Mouse (Mus musculus): ENCODE measurements around the gene Fam166a.

Gene Fam166a

DNA sequence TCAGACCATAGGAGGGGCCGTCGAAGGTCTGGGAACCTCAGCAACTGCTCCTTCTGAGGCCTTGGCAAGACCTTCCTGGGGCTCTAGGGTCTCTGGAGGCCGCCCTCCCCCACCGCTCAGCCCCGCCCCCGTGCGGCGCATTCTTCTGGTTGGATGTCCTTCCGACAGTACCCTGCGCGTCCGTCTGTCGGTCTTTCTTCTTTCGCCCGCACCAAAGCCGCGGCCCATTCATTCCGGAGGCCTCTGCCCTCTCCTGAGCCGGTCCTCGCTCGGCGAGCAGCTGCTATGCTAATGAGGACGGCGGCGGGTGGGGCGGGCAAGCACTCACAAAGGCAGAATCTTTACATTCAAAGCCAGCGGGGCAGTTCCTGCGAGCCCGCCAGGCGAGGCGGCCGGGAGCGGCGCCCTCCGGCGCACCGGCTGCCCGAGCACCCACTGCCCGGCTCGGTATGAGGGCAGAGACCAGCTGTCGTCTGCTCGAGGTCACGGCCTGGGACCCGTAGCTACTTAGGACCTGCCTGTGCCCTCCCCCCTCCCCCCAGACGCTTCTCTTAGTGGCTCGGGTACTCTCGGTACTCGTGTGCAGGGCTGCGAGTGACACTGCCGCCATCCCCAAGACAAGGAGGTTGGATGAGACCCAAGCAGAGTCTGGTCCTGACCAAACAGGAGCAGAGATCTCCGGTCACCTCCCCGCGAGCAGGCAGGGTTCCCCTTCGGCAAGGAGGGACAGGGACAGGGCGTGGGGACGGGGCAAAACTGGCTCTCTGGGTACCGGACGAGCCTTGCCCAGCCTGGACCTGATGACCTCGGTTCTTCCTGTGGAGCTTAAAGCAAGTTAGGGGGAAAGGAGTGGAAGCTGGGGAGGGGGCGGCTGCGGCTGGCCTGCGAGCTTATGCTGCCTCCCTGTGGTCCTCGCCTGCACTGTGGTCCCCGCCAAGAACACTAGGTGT, 32.6 kb upstream of the Fam166a start:
- in situ Hi-C loops (cut with MboI, MseI), result no loop called here

DNA sequence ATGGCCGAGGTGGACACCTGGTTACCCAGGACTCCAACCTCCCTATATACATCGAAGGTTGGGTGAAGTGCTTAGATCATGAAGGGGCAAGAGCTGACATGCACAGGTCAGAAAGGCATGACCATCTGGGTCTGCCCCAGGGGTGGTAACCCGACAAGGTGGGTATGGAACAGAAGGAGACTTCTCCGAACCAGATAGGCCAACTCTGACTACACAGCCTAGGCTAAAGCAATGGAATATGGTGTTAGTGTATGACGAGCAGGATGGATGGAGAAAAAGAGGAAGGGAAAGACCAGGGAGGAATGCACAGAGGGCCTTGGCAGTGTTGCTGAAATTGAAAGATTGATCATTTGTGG, 32.0 kb upstream of the Fam166a start:
- in situ Hi-C loops (cut with MboI, MseI), result no loop called here

DNA sequence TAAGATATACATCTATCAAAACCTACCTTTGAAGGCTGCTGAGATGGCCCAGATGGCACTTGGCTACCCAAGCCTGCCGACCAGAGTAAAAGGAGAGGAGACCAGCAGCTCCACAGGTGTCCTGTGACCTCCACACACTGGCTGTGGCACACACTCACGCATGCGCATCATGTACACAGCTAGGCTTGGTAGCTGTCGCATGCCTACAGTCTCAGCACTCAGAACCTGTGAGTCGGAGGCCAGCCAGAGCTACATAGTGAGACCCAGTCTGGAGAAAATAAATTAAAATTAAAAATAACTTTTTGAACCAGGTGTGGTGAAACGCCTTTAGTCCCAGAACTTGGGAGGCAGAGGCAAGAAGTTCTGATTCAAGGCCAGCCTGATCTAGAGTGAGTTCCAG, 30.7 kb upstream of the Fam166a start:
- in situ Hi-C loops (cut with MboI, MseI), result no loop called here

DNA sequence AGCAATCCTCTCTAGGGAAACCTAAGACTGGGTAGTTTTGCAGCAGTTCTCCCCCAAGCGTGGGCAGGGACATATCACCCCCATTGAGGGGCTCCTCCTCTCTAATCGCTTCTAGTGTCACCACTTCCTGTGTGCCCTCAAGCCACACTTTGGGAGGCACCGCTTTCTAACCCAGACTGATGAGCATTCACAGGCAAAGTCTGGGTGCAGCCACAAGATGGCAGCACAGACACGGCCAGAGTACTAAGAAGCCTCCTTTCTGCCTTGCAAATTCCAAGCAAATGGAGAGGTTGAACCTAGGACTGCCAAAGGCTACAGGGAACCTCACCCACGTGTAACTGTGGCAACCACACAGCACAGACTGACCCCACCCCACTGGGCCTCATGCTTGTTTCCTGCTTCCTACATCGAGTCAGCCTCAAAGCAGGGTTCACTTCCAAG, 25.2 kb upstream of the Fam166a start:
- in situ Hi-C loops (cut with MboI, MseI), result loop anchor here (5.0 kb wide), 1 partner anchor 59 kb away; no protein-coding TSS in a partner anchor

DNA sequence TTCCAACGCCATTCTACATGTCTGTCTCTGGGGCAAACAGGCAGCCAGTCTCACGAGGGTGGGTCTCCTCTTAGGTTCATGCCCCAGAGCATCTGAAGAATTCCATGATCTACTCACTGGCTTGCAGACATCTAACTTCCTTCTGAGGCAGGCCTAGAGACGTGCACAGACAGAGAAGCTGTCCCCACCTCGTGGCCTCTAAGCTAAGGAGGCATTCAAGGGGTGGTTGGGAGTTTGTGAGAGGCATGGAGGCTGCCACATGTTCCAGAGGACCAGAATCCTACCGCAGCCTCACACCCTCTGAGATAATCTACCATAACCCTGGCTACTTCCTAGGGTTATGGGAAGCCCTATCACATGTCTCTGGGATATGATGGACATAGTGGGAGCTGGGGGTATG, 24.5 kb upstream of the Fam166a start:
- in situ Hi-C loops (cut with MboI, MseI), result loop anchor here (5.0 kb wide), 1 partner anchor 58 kb away; no protein-coding TSS in a partner anchor

DNA sequence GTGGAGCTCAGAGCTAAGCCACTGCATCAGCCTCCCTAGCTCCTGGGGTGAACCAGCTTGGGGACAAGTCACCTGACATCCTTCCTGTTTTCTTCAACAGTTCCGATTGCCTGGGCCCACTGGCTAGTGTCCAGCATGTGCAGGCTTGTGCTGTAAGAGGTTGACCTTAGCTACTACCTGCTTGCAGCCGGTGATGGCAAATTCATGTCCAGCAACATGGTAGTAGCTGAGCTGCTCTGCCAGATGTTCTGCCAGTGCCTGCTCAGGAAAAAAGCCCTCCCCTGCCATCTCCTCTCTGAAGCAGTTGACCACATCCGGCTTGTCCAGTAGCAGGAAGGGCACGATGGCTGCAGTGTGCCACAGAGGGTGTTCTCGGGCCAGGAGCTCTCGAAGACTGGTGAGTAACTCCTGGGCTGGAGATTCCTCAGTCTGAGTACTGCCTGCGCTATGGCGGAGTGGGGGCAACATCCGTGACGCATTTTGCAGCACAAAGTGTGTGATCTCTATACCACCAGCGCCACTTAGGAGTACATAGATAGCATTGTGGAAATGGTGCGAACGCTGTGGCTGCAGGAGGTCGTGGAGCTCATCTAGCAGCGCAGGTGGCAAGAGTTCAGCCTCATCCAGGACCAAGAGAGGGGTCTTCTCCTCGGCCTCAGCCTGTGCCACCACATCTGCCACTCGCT, 23.9 kb upstream of the Fam166a start:
- in situ Hi-C loops (cut with MboI, MseI), result loop anchor here (5.0 kb wide), 1 partner anchor 58 kb away; no protein-coding TSS in a partner anchor

DNA sequence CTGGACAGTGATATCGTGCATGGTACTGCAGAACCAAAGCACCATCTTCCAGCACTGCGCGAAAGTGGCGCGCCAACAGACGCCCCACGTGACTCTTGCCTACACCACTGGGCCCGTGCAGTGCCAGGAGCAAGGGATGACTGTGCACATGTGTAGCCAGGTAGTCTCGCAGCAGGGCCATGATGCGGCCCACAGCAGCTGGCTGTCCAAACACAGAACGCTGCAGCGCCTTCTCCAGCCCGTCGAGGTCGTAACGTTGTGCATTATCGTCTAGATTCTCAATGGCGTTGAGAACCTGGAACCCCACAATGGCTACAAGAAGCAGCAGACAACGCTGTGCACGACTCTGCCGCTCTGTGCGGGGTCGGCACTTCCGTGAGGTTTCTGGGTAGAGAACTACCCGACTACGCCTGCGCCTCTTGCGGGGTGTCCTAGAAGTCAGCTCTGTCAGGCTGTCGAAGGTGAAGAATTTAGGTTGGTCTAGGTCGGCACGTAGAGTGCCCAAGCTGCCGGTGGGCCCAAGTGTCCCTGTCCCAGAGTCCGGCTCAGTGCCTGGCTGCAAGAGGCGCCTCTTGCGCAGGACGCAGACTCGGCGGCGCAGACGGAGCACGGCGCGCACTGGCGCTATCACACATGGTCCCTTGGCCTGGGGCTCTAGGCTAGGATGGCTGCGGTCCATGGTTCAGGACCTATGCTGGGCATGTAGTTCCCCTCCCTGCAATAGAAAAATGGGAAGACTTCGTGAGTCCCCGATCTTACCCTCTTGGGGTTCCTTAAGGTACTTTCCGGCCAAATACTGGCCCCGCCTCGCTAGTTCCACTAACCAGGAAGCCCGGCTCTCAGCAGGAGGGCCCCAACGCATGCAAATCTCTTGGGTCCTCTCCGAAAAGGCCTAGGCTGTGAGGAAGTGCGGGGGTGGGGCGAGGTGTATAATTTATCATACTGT, 23.1 kb upstream of the Fam166a start:
- in situ Hi-C loops (cut with MboI, MseI), result no loop called here

DNA sequence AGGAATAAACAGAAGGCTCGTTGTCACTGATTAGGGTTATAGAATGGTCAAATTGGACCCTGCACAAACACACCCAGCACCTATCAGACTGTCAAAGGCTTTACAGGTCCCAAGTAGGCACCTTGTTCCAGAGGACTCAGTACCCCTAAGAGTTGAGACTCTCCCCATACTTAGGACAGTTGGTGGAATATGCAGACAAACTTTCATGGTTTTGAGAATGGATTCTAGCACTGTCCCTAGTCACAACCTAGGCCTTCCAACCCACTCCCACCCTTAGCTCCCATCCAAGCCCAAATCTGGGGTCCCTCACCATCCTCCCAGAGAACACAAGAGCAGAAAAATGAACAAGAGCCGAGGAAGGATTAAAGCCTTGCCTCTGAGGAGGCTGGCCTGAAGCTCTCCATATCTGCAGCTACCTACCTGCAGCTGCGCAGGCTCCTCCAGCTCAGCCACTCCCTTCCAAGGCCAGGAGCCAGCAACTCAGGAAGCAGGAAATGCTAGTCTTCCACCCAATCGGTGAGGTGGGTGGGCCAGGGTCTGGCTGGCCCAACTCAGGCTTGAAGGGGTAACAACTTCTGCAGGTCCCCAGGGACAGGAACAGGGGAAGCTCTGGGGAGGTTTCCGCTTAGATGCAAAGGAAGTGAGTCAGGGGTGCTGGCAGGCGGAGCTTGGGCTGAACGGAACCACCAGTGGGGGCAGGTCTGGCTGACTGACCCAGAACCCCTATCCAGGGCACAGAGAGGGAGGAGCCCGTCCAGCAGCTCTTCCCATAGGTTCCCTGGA, 22.2 kb upstream of the Fam166a start, which contains the start of gene Tor4a:
Gene Tor4a, minus strand, starts transcription at position 715 of the 783 bp plus-strand sequence.
- in situ Hi-C loops (cut with MboI, MseI), result no loop called here

DNA sequence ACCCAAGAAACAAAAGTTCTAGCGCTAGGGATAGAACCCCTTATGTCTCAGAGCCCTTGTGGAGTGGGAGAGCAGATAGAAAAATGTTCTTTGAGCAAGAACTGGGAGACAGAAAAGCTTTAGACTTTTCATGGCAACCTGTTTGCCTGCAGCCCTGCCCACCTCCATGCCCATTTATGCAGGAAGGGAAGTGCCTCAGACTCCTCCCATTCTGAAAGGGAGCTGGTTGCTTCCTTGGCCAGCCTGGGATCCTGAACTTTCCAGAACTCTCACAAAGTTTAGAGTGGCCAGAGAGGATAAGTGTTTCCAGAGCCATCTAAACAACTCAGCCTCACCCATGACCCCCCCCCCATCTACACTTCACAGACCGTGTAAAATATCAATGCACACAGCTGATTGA, 21.4 kb upstream of the Fam166a start:
- in situ Hi-C loops (cut with MboI, MseI), result no loop called here

DNA sequence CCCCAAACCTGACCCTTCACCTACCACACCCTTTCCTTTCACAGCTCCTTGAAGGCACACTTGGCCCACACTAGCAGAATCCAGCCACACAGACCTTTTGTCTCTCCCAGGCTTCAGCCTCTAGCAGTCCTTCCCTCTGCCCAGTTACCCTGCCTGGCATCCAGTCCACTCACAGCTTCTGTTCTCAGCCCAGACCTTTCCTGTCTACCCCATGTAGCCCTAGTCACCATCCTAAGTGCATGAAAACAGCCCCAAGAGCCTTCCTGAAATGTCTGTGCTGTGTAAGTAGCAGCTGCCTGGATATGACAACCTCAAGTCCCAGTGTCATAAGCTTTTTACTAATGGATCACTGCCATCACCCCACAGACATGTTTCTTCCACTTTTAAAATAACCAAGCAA, 20.6 kb upstream of the Fam166a start:
- in situ Hi-C loops (cut with MboI, MseI), result no loop called here

DNA sequence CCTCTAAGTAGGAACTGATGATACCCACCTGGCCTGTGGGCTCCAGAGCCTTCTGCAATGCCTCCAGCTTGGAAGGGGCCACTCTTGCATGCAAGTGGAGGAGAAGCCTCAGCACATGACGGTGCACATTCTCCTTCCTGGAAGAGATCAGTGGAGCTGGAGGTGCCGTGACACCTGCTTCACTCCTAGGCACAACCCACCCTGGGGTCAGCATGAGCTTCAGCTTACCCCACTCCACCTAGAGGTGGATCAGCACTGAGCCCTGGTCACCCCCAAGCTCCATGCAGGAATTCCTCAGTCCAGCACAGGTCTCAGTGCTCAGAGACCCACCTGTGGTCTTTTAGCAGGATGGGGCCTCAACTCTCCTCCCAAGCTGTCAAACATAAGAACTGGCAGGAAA, 17.9 kb upstream of the Fam166a start:
- in situ Hi-C loops (cut with MboI, MseI), result no loop called here

DNA sequence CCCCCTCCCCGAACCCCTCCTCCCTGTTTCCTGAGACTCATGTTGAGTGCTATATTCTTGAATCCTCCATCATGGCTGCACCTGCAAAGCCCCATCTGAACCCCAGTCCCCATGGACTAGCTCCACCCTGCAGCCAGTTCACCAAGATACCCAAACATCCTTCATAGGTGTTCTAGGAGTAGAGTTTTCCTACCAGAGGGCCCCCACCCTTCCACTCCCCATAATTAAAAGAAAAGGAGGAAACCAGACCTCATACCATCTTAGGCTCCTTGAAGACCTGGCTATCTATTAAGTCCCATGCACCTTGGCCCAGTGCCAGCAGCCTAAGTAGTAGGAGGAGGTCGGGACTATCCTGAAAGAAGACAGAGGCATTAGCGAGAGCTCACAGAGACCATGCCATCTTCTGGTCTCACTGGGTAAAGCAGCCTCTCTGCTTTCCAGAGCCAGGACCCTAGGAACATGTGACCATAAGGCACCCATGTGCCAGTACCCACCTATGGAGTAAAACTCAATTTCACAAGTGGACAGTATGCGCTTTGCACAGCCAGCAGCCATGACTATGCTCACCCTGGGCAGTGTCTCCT, 14.8 kb upstream of the Fam166a start:
- in situ Hi-C loops (cut with MboI, MseI), result no loop called here

DNA sequence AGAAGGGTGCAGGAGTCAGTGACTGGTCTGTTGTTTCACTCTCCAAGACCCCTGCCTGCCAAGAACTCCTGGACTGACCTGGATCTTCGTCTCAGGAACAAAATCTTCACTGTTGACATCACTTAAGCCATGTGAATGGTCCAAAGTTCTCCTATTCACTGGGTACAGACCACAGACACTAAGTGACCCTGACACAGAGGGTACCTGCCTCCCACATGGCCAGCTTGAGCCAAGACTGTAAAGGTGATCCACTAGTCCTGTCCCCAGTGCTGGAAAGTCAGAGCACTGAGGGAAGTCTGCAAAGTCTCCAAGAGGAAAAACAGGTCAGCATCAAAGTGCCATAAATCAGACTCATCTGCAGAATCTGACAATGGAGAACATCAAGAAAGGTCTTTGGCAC, 11.0 kb upstream of the Fam166a start:
- in situ Hi-C loops (cut with MboI, MseI), result no loop called here

DNA sequence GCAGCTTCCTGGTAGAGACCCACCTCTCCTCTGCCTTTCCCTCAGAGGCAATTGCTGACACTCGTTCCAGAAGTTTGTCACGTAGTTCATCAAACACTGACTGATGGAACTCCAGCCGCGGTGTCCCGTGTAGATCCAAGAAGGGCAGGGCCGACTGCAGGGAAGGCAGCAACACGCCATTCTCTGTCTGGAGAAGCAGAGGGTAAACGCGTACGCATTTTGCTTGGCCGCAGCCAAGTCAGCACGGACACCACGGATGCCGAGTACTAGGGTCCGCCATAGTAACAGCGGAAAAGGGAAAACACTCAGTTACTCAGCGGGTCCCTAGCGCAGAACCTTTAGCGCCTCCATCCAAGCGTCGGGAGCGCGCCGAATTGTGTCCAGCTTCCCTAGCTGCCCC, 7.9 kb upstream of the Fam166a start:
- in situ Hi-C loops (cut with MboI, MseI), result no loop called here

DNA sequence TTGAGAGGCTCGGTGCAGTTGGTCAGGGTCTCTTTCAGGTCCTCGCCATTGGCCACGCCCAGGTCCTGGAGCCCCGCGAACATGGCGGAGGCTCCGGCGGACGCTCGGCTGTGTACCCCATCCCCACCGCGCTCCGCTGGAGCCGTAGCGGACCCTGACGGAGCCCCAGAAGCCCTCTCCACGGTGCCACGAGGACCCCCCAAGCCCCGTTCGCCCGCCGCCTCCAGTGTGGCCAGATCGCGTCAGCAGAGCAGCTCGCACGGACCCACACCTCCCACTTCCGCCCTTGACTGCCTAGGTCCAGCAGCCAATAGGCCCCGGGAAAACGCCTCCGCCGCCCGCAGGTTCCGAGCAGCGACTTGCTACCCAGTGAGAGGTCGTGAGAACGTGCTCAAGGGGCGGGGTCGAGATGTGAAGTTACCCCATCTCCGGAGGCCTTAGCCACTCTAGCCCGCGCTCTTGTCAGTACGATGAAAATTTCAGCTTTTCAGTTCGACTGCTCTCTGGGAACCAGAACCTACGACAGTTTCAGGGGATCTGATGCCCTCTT, 7.3 kb upstream of the Fam166a start, which contains the start of gene Nelfb:
Gene Nelfb, minus strand, starts transcription at position 369 of the 550 bp plus-strand sequence.
- in situ Hi-C loops (cut with MboI, MseI), result no loop called here

DNA sequence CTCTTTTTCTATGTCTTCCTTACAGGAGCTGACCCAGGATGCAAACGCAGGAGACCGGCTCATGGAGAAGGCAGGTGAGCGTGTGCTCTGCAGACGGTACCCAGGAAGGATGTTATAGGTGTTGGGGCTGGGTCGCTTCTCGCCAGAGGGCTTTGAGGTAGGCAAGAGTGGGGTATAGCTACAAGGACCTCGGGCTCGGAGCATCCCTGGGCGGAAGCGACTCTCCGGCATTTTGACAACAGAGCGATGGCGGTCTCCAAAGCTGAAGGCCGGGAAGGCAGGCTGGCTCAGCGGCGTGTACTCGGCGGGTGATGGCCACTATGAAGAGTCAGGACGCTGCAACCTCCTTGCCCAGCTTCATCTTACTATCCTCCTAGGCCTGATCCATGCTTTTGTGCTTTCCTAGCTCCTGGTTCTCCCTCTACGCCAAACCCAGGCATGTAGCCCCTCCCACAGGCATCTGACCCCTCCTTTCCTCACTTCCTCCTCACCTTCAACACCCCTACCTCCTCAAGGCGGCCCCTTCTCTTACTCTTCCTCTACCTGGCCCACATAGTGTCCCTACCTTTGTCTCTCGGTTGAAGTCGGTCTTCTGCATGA, 5.2 kb upstream of the Fam166a start:
- in situ Hi-C loops (cut with MboI, MseI), result no loop called here

DNA sequence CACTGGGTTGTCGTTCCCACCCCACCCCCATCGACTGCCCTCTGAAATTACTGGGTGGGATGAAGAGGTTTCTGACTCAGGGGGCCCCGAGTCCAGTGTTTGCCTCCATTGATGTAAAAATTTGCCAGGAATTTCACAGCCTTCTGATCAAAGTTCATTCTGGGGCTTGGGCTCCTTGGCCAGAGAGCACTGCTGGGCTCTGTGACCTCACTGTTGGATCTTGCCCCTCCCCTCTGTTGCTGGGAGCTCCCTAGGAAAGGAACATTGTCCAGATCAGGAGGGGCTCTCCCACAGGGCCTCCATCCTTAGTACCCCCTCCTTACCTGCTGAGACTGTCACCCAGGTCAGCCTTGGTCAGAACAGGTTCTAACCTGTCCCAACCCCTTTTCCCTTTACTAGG, 4.1 kb upstream of the Fam166a start, which contains the start of gene Stpg3:
Gene Stpg3, minus strand, starts transcription at position 194 of the 400 bp plus-strand sequence.
- in situ Hi-C loops (cut with MboI, MseI), result no loop called here

DNA sequence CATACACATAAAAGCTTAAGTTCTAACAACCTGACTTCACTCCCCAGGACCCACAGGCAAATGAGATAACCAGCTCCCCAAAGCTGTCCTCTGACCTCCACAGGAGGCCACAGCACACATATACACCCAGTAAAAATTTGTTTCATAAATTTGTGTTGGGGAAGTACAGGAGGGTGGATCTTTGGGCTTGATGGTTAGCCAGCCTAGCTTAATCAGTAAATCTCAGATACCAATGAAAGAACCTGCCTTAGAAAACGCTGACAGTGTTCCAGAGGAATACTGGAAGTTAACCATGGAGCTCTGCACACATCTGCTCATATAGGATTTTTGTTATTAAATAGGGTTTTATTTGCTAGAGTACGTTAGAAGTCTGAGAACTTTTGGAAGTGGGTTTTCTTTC, 879 bp upstream of the Fam166a start:
- in situ Hi-C loops (cut with MboI, MseI), result no loop called here

DNA sequence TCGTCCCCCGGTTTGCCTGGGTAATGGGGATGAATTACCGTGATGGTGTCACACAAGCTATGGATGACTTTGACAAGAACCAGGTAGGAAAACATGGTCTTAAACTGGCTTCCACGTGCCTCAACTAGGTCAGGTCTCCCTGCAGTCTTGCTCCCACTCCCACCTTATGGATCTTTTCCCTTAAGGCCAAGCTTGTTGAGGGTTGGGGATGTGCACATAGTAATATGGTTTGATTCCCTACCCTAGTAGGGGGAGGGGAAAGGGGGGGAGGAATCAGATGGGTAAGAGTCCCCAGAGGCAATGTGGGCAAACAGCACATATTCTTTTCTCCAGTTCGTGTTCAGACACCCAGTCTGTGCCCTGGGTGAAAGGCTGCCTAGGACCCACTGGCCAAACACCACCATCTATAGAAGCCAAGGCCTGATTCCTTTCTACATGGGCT, 2.8 kb downstream of the Fam166a start:
- in situ Hi-C loops (cut with MboI, MseI), result no loop called here

All from T-helper 1 cell (primary cell).